Mouse (Mus musculus): ENCODE data around the gene Ubl3. TPM values are rescaled to one million over a fixed set of nuclear protein-coding genes. Genes with fewer than 3 reads are reported as not detected.

The Ubl3 gene
- polyA plus RNA-seq (2012; rRNA removed), result 38.9 and 40.8 TPM in 2 replicates

DNA sequence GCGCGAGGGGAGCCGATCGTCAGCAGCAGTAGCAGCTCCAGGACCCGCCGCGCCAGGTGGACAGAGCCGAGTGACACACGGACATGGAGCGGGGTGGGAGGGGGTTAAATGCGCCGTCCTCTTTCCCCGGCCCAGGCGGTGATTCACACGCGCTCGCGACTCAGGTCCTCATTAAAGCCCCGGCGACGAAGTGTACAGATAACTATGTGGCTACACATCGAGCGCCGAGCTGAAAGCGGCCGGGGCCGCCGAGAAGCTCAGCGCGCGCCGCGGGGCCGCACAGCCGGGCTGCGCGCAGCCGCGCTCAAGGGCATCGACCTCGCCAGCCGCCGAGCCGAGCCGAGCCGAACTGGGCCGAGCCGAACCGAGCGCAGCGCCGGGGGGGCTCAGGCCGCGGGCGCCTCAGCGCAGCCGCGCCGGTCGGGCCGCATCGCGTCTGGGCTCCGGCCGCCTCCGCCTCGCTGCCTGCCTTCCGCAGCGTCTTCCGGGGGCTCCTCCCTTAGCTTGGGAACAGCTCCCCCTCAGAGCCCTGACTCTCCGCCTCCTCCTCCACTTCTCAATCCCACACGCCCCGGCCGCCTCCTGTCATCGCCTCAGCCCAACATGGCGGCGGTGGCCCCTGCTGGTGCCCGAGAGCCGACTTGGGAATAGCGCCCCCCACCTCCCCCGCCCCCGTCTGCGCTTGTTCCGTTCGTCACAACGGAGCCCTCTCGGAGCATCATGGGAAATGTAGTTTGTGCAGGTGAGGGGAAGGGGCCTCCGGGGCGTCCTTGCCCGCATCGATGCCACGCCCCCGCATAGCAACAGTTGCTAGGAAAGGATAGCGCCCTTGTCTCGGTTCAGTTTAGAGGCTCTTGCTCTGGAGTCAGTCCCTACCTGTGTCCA lies at the start of gene Ubl3:
Ubl3 (minus strand) TSS at position 603 of the 885 bp plus-strand sequence.

Other genes starting within 250 kb of the Ubl3 start
- gene Slc7a1, start 152.9 kb downstream of the Ubl3 start, polyA plus RNA-seq (2012; rRNA removed), result 13.7 and 14.4 TPM in 2 replicates